26 mouse cellular contexts compared by ENCODE assay signal in genomic region chr1:72036600-72036999, GRCm38 (mm10).
DNase-seq lines count a peak whose midpoint lies in the region; ATAC-seq lines count a peak whose summit lies in the region.
"Had no signal": no experiment of that assay in that cellular context is flagged by ENCODE, and none has a peak within 500 bp of the region (broad histone marks: within the 10 kb centered on the region; RNA-seq: fewer than 3 reads in every experiment).

No protein-coding gene starts in this region.

- H3K4me3 ChIP-seq in megakaryocyte, embryonic 14.5 days (replicated peaks), result peak overlapping the region; percentile 42
- no peak overlapping the region for H3K4me3 ChIP-seq in liver, embryonic 11.5 days (ENCODE audit: low read depth, low read length)
- H3K4me3 ChIP-seq in liver, embryonic 16.5 days (ENCODE audit: low read depth, low read length), result no peak overlapping the region
- H3K4me3 ChIP-seq: forebrain, embryonic 13.5 days; heart, embryonic 15.5 days; hindbrain, embryonic 12.5 days; intestine, embryonic 15.5 days; limb, embryonic 13.5 days; midbrain, embryonic 13.5 days; neural tube, embryonic 13.5 days had no signal

- H3K27ac ChIP-seq in liver, embryonic 11.5 days (ENCODE audit: low read depth, low read length), result no peak overlapping the region
- no peak overlapping the region for H3K27ac ChIP-seq in liver, embryonic 16.5 days (ENCODE audit: low read length)
- H3K27ac ChIP-seq: forebrain, embryonic 13.5 days; heart, embryonic 15.5 days; hindbrain, embryonic 12.5 days; hindbrain, postnatal 0 days; intestine, embryonic 15.5 days; limb, embryonic 13.5 days; midbrain, embryonic 13.5 days; neural tube, embryonic 13.5 days had no signal

- peak overlapping the region; percentile 25; the same call in 1 of the 2 replicates for H3K4me2 ChIP-seq in liver, embryonic 11.5 days
- H3K4me2 ChIP-seq in liver, embryonic 16.5 days (ENCODE audit: low read depth, low read length), result no peak overlapping the region
- H3K4me2 ChIP-seq: forebrain, embryonic 13.5 days; heart, embryonic 15.5 days; hindbrain, embryonic 12.5 days; intestine, embryonic 15.5 days; limb, embryonic 13.5 days; midbrain, embryonic 13.5 days; neural tube, embryonic 13.5 days had no signal

- ATAC-seq in megakaryocyte, adult 5-6 weeks (ENCODE audit: poor library complexity, severe bottlenecking), result no peak
- ATAC-seq in liver, embryonic 11.5 days (replicated peaks; ENCODE audit: low FRiP score), result peak; percentile 91
- ATAC-seq in liver, embryonic 16.5 days (ENCODE audit: low read depth), result peak; percentile 71
- ATAC-seq: activated CD4-positive, CD25-positive, alpha-beta regulatory T cell, adult 4 months; forebrain, embryonic 13.5 days; hindbrain, postnatal 0 days; intestine, embryonic 15.5 days; midbrain, embryonic 13.5 days had no signal

- 29% methylated on average over 5 of the region's 5 CpGs for WGBS in liver, embryonic 11.5 days
- 21% methylated on average over 5 of the region's 5 CpGs for WGBS in liver, embryonic 16.5 days (ENCODE audit: insufficient replicate concordance)

- H3K4me1 ChIP-seq in megakaryocyte, embryonic 14.5 days, result peaks cover 4% of the 10 kb centered on the region; the same call in 1 of the 2 replicates
- H3K4me1 ChIP-seq in liver, embryonic 11.5 days (replicated peaks; ENCODE audit: control insufficient read depth, insufficient read depth, low read length), result peaks cover 7% of the 10 kb centered on the region
- H3K4me1 ChIP-seq in liver, embryonic 16.5 days (ENCODE audit: control insufficient read depth, low read depth, low read length), result peaks cover 3% of the 10 kb centered on the region
- H3K4me1 ChIP-seq: hindbrain, embryonic 12.5 days; intestine, embryonic 15.5 days had no signal

- H3K36me3 ChIP-seq in megakaryocyte, embryonic 14.5 days (replicated peaks; ENCODE audit: low read length), result no peaks in the 10 kb centered on the region
- no peaks in the 10 kb centered on the region for H3K36me3 ChIP-seq in liver, embryonic 11.5 days (ENCODE audit: control insufficient read depth, insufficient read depth, low read length)
- no peaks in the 10 kb centered on the region for H3K36me3 ChIP-seq in liver, embryonic 16.5 days (ENCODE audit: control insufficient read depth, insufficient read depth)
- H3K36me3 ChIP-seq: heart, embryonic 15.5 days; hindbrain, embryonic 12.5 days; intestine, embryonic 15.5 days; limb, embryonic 13.5 days; midbrain, embryonic 13.5 days; neural tube, embryonic 13.5 days had no signal

- H3K27me3 ChIP-seq in megakaryocyte, embryonic 14.5 days (replicated peaks), result no peaks in the 10 kb centered on the region
- H3K27me3 ChIP-seq in liver, embryonic 11.5 days (replicated peaks; ENCODE audit: control insufficient read depth, insufficient read depth, low read length), result no peaks in the 10 kb centered on the region
- no peaks in the 10 kb centered on the region for H3K27me3 ChIP-seq in liver, embryonic 16.5 days (ENCODE audit: control insufficient read depth, insufficient read depth, low read depth, low read length)
- H3K27me3 ChIP-seq: forebrain, embryonic 13.5 days; heart, embryonic 15.5 days; hindbrain, embryonic 12.5 days; intestine, embryonic 15.5 days; limb, embryonic 13.5 days; midbrain, embryonic 13.5 days; neural tube, embryonic 13.5 days had no signal

- DNase-seq in liver, embryonic 11.5 days (ENCODE audit: low spot score), result no peak
- DNase-seq in thymus, postnatal 4 days, result no peak
- DNase-seq in cerebellum, adult 11 months, result no peak
- DNase-seq: adrenal gland, adult 2 months; B cell, adult 2 months; cerebellum, adult 18-20 months; cerebellum, postnatal 10 days; gastrocnemius, postnatal 14 days; heart, adult 18-20 months; kidney, adult 2 months; kidney, postnatal 36 days; lung, adult 2 months; lung, postnatal 10 days; thymus, adult 2 months had no signal

- H3K9ac ChIP-seq in liver, embryonic 11.5 days (ENCODE audit: low read depth, low read length), result no peak overlapping the region
- H3K9ac ChIP-seq in liver, embryonic 16.5 days (ENCODE audit: low read depth, low read length), result no peak overlapping the region
- H3K9ac ChIP-seq: forebrain, embryonic 13.5 days; heart, embryonic 15.5 days; hindbrain, embryonic 12.5 days; intestine, embryonic 15.5 days; limb, embryonic 13.5 days; midbrain, embryonic 13.5 days; neural tube, embryonic 13.5 days had no signal

- H3K9me3 ChIP-seq in megakaryocyte, embryonic 14.5 days, result no peaks in the 10 kb centered on the region
- no peaks in the 10 kb centered on the region for H3K9me3 ChIP-seq in liver, embryonic 11.5 days (ENCODE audit: control insufficient read depth, low read length)
- no peaks in the 10 kb centered on the region for H3K9me3 ChIP-seq in liver, embryonic 16.5 days (replicated peaks; ENCODE audit: control insufficient read depth, low read length)
- H3K9me3 ChIP-seq: forebrain, embryonic 13.5 days; heart, embryonic 15.5 days; hindbrain, embryonic 12.5 days; intestine, embryonic 15.5 days; limb, embryonic 13.5 days; midbrain, embryonic 13.5 days; neural tube, embryonic 13.5 days had no signal
